In genomic region chr6:91358866-91359656, GRCm38 (mm10) we compare ENCODE assay signal across 14 mouse cellular contexts. TPM values are rescaled to one million over a fixed set of nuclear protein-coding genes. Genes with fewer than 3 reads are reported as not detected.
"Had no signal": no experiment of that assay in that cellular context is flagged by ENCODE, and none has a peak within 500 bp of the region (broad histone marks: within the 10 kb centered on the region; RNA-seq: fewer than 3 reads in every experiment).

No protein-coding gene starts in this region.

- H3K4me1 ChIP-seq: limb, embryonic 13.5 days; liver, embryonic 15.5 days had no signal

- H3K27ac ChIP-seq: kidney, postnatal 0 days; limb, embryonic 13.5 days; liver, embryonic 15.5 days; neural tube, embryonic 13.5 days had no signal

- H3K9me3 ChIP-seq: limb, embryonic 13.5 days; liver, embryonic 15.5 days; neural tube, embryonic 13.5 days had no signal

- H3K9ac ChIP-seq: limb, embryonic 13.5 days; liver, embryonic 15.5 days; neural tube, embryonic 13.5 days had no signal

- H3K4me2 ChIP-seq: limb, embryonic 13.5 days; liver, embryonic 11.5 days; liver, embryonic 15.5 days; neural tube, embryonic 13.5 days had no signal

- ATAC-seq: lung, postnatal 0 days had no signal

- DNase-seq: kidney, adult 9 months; kidney, postnatal 36 days; lung, adult 2 months; lung, postnatal 36 days; midbrain, embryonic 14.5 days; retina, postnatal 1 day; thymus, postnatal 36 days had no signal

- H3K27me3 ChIP-seq: liver, embryonic 15.5 days; neural tube, embryonic 13.5 days had no signal

- H3K4me3 ChIP-seq: limb, embryonic 13.5 days; liver, embryonic 15.5 days; neural tube, embryonic 13.5 days had no signal

- H3K36me3 ChIP-seq: limb, embryonic 13.5 days; liver, embryonic 15.5 days; neural tube, embryonic 13.5 days had no signal

RNA-seq across cellular contexts. Expression of gene Wnt7a, which starts 52.1 kb away (rescaled TPM):
- total RNA-seq: megakaryocyte progenitor cell, adult 5-6 weeks had no signal
- polyA plus RNA-seq: liver, embryonic 15.5 days had no signal
